Mouse (Mus musculus) midbrain, embryonic 10.5 days (tissue): ENCODE results near the gene Cx3cr1. TPM values are rescaled to one million over a fixed set of nuclear protein-coding genes. Genes with fewer than 3 reads are reported as not detected.

ENCODE experiments used
- DNase-seq: peaks from one replicate; pipeline ENCODE4 v3.0.0-alpha.2; 2017; ENCODE audit warnings: low spot score
- H3K27ac ChIP-seq: fragments of 300-500 bp; sonication (generic); replicated peaks from 2 replicates; pipeline ENCODE4 v1.5.1; 2016; ENCODE audit warnings: mild to moderate bottlenecking
- H3K27me3 ChIP-seq: fragments of 300-500 bp; sonication (generic); 2 replicates; pipeline ENCODE4 v1.6.1; 2016; ENCODE audit warnings: low read depth, mild to moderate bottlenecking; ENCODE audit not compliant: poor library complexity, severe bottlenecking
- H3K36me3 ChIP-seq: fragments of 300-500 bp; sonication (generic); 2 replicates; pipeline ENCODE4 v1.6.1; 2016; ENCODE audit warnings: mild to moderate bottlenecking, moderate library complexity
- H3K4me1 ChIP-seq: fragments of 300-500 bp; sonication (generic); 2 replicates; pipeline ENCODE4 v1.6.1; 2016
- H3K4me3 ChIP-seq: fragments of 300-500 bp; sonication (generic); 2 replicates; pipeline ENCODE4 v1.5.1; 2016; ENCODE audit warnings: mild to moderate bottlenecking, moderate library complexity
- H3K9me3 ChIP-seq: fragments of 300-500 bp; sonication (generic); replicated peaks from 2 replicates; pipeline ENCODE4 v1.6.1; 2016; ENCODE audit warnings: mild to moderate bottlenecking
- WGBS: fragments of 180-500 bp; shearing (Covaris S2); methylation state at CpG from one replicate; pipeline ENCODE4 v1.1.7; 2016; 5-methylcytosine and 5-hydroxymethylcytosine counted together
- polyA plus RNA-seq: library from polyadenylated mRNA; unstranded; fragments of >200 nt; fragmentation: Nextera tagmentation; extraction: Ambion mirVana; gene quantifications from 2 replicates; pipeline ENCODE4 v1.2.1, GENCODE M21; 2016

Gene Cx3cr1
- polyA plus RNA-seq, 1 experiment from 2014 or later: 5.9 TPM

GRCm38 (mm10) chr9:119958835-119959234, 110.8 kb downstream of the Cx3cr1 start:
- H3K27me3 ChIP-seq: peaks cover 12% of the 10 kb centered on the region
- H3K36me3 ChIP-seq: no peaks in the 10 kb centered on the region
- H3K4me1 ChIP-seq: peaks cover 11% of the 10 kb centered on the region
- no peak for DNase-seq
- H3K4me3 ChIP-seq: no peak overlapping the region
- WGBS: 83% methylated on average over 9 of the region's 9 CpGs
- H3K27ac ChIP-seq: no peak overlapping the region
- no peaks in the 10 kb centered on the region for H3K9me3 ChIP-seq

- no peaks in the 10 kb centered on the region for H3K4me1 ChIP-seq
- H3K27me3 ChIP-seq: no peaks in the 10 kb centered on the region
- 89% methylated on average over 9 of the region's 9 CpGs for WGBS
- no peak for DNase-seq
- no peaks in the 10 kb centered on the region for H3K36me3 ChIP-seq
- no peaks in the 10 kb centered on the region for H3K9me3 ChIP-seq
- no peak overlapping the region for H3K4me3 ChIP-seq
- no peak overlapping the region for H3K27ac ChIP-seq
These were observed 118.3 kb downstream of the Cx3cr1 start for GRCm38 (mm10) chr9:119951388-119951787.

GRCm38 (mm10) chr9:119950434-119950833, 119.2 kb downstream of the Cx3cr1 start:
- no peaks in the 10 kb centered on the region for H3K9me3 ChIP-seq
- H3K27ac ChIP-seq: peak overlapping the region; percentile 13; the same call in 1 of the 2 replicates
- DNase-seq: no peak
- no peaks in the 10 kb centered on the region for H3K4me1 ChIP-seq
- no peak overlapping the region for H3K4me3 ChIP-seq
- H3K36me3 ChIP-seq: no peaks in the 10 kb centered on the region
- no peaks in the 10 kb centered on the region for H3K27me3 ChIP-seq
- WGBS: 63% methylated on average over 6 of the region's 6 CpGs

- DNase-seq: no peak
- H3K27me3 ChIP-seq: no peaks in the 10 kb centered on the region
- H3K36me3 ChIP-seq: no peaks in the 10 kb centered on the region
- H3K9me3 ChIP-seq: no peaks in the 10 kb centered on the region
- 62% methylated on average over 3 of the region's 3 CpGs for WGBS
- no peak overlapping the region for H3K4me3 ChIP-seq
- no peaks in the 10 kb centered on the region for H3K4me1 ChIP-seq
- no peak overlapping the region for H3K27ac ChIP-seq
These were observed 120.9 kb downstream of the Cx3cr1 start for GRCm38 (mm10) chr9:119948804-119949203.

- H3K4me1 ChIP-seq: no peaks in the 10 kb centered on the region
- H3K9me3 ChIP-seq: no peaks in the 10 kb centered on the region
- WGBS: 73% methylated on average over 12 of the region's 12 CpGs
- H3K27me3 ChIP-seq: no peaks in the 10 kb centered on the region
- no peak overlapping the region for H3K4me3 ChIP-seq
- DNase-seq: no peak
- H3K36me3 ChIP-seq: no peaks in the 10 kb centered on the region
- H3K27ac ChIP-seq: no peak overlapping the region
These were observed 124.3 kb downstream of the Cx3cr1 start for GRCm38 (mm10) chr9:119945173-119945900.

- no peak overlapping the region for H3K27ac ChIP-seq
- H3K9me3 ChIP-seq: no peaks in the 10 kb centered on the region
- H3K36me3 ChIP-seq: no peaks in the 10 kb centered on the region
- no peaks in the 10 kb centered on the region for H3K27me3 ChIP-seq
- DNase-seq: no peak
- H3K4me1 ChIP-seq: no peaks in the 10 kb centered on the region
- 76% methylated on average over 1 of the region's 1 CpGs for WGBS
- no peak overlapping the region for H3K4me3 ChIP-seq
These were observed 126.4 kb downstream of the Cx3cr1 start for GRCm38 (mm10) chr9:119943326-119943725.

- peaks cover 11% of the 10 kb centered on the region for H3K4me1 ChIP-seq
- no peaks in the 10 kb centered on the region for H3K9me3 ChIP-seq
- H3K4me3 ChIP-seq: no peak overlapping the region
- DNase-seq: no peak
- H3K36me3 ChIP-seq: no peaks in the 10 kb centered on the region
- H3K27me3 ChIP-seq: no peaks in the 10 kb centered on the region
- no peak overlapping the region for H3K27ac ChIP-seq
- 94% methylated on average over 14 of the region's 14 CpGs for WGBS
These were observed 127.8 kb downstream of the Cx3cr1 start for GRCm38 (mm10) chr9:119941861-119942260.

GRCm38 (mm10) chr9:119941407-119941806, 128.3 kb downstream of the Cx3cr1 start:
- WGBS: 85% methylated on average over 5 of the region's 5 CpGs
- H3K36me3 ChIP-seq: no peaks in the 10 kb centered on the region
- DNase-seq: no peak
- H3K4me1 ChIP-seq: peaks cover 16% of the 10 kb centered on the region
- H3K4me3 ChIP-seq: no peak overlapping the region
- no peaks in the 10 kb centered on the region for H3K9me3 ChIP-seq
- H3K27me3 ChIP-seq: no peaks in the 10 kb centered on the region
- H3K27ac ChIP-seq: no peak overlapping the region

- H3K27me3 ChIP-seq: no peaks in the 10 kb centered on the region
- H3K4me1 ChIP-seq: peaks cover 19% of the 10 kb centered on the region
- H3K9me3 ChIP-seq: no peaks in the 10 kb centered on the region
- H3K36me3 ChIP-seq: no peaks in the 10 kb centered on the region
- H3K27ac ChIP-seq: no peak overlapping the region
- no peak overlapping the region for H3K4me3 ChIP-seq
- no peak for DNase-seq
- 84% methylated on average over 10 of the region's 10 CpGs for WGBS
These were observed 130.0 kb downstream of the Cx3cr1 start for GRCm38 (mm10) chr9:119939646-119940045.

GRCm38 (mm10) chr9:119938496-119938895, 131.2 kb downstream of the Cx3cr1 start:
- no peak overlapping the region for H3K4me3 ChIP-seq
- H3K36me3 ChIP-seq: no peaks in the 10 kb centered on the region
- no peak for DNase-seq
- H3K9me3 ChIP-seq: no peaks in the 10 kb centered on the region
- WGBS: 94% methylated on average over 4 of the region's 4 CpGs
- H3K4me1 ChIP-seq: peaks cover 19% of the 10 kb centered on the region
- no peaks in the 10 kb centered on the region for H3K27me3 ChIP-seq
- no peak overlapping the region for H3K27ac ChIP-seq

- peak within 1 kb of the TSS; percentile 84 for H3K4me3 ChIP-seq
- peak within 1 kb of the TSS; percentile 91 for H3K27ac ChIP-seq
- 2% methylated on average over 40 of the region's 40 CpGs for WGBS
- peaks cover 10% of the 10 kb centered on the region for H3K36me3 ChIP-seq
- peaks cover 19% of the 10 kb centered on the region for H3K4me1 ChIP-seq
- no peaks in the 10 kb centered on the region for H3K27me3 ChIP-seq
- peak; percentile 95 for DNase-seq
- H3K9me3 ChIP-seq: no peaks in the 10 kb centered on the region
These were observed 132.5 kb downstream of the Cx3cr1 start, which contains the start of the genes Gorasp1 and Ttc21a for GRCm38 (mm10) chr9:119937005-119937773. TSS of gene Gorasp1 (minus strand) at chr9:119937565. TSS of gene Ttc21a (plus strand) at chr9:119937606.

- H3K27me3 ChIP-seq: no peaks in the 10 kb centered on the region
- H3K4me3 ChIP-seq: no peak overlapping the region
- H3K36me3 ChIP-seq: peaks cover 45% of the 10 kb centered on the region
- H3K9me3 ChIP-seq: no peaks in the 10 kb centered on the region
- DNase-seq: no peak
- no peak overlapping the region for H3K27ac ChIP-seq
- H3K4me1 ChIP-seq: peaks cover 19% of the 10 kb centered on the region
- WGBS: 93% methylated on average over 6 of the region's 6 CpGs
These were observed 136.0 kb downstream of the Cx3cr1 start for GRCm38 (mm10) chr9:119933675-119934074.

- peaks cover 58% of the 10 kb centered on the region for H3K36me3 ChIP-seq
- H3K4me3 ChIP-seq: no peak overlapping the region
- no peaks in the 10 kb centered on the region for H3K27me3 ChIP-seq
- 93% methylated on average over 12 of the region's 12 CpGs for WGBS
- no peak overlapping the region for H3K27ac ChIP-seq
- peaks cover 11% of the 10 kb centered on the region for H3K4me1 ChIP-seq
- H3K9me3 ChIP-seq: no peaks in the 10 kb centered on the region
- DNase-seq: no peak
These were observed 137.3 kb downstream of the Cx3cr1 start for GRCm38 (mm10) chr9:119932358-119932757.
